Mouse (Mus musculus): ENCODE measurements around the gene Spsb4. TPM values are rescaled to one million over a fixed set of nuclear protein-coding genes. Genes with fewer than 3 reads are reported as not detected.

Gene Spsb4
- 48.6 and 55.5 TPM in 2 replicates for polyA plus RNA-seq (2015; fragmentation: Nextera tagmentation; extraction: Ambion mirVana)

DNA sequence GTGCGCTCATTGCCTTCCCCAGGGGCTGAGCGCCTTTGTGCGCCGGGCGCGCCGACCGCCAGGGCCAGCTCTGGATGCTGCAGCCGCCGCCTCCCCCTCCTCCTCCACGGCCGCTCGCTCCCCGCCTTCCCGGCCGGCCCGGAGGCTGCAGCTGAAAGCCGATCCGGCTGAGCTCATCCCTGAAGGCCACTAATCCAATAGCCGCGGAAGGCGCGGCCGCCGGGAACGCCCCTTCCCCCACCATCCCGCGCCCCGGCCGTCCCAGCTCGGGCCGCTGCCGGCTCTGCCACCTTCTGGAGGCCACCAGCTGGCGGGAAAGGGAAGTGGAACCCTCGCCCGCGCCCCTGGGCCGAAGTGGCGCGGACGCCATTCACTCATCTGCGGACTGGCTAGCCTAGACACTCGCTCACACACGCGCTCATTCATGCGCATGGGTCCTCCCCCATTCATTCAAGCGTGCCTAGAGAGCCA is at the start of gene Spsb4:
Gene Spsb4, minus strand, starts transcription at position 167 of the 471 bp plus-strand sequence.
- WGBS: under 1% methylated on average over 37 of the region's 47 CpGs
- no peaks in the 10 kb centered on the region for H3K9me3 ChIP-seq

GRCm38 (mm10) chr9:97067761-97068160 is 49.1 kb upstream of the Spsb4 start:
- Histone ChIP-seq H3K27ac (no peak overlapping the region), H3K27me3 (no peaks in the 10 kb centered on the region), H3K4me1 (peaks cover 30% of the 10 kb centered on the region), H3K4me3 (no peak overlapping the region), H3K4me2 (replicated peaks) (no peak overlapping the region), H3K9ac (no peak overlapping the region), H3K36me3 (peaks cover 2% of the 10 kb centered on the region; the same call in 1 of the 2 replicates), H3K9me3 (no peaks in the 10 kb centered on the region)
- WGBS: 79% methylated on average over 6 of the region's 6 CpGs
- no peak for ATAC-seq (ENCODE audit: low FRiP score, low read depth)

More for the DNA sequence above, at the start of gene Spsb4:
- peaks cover 56% of the 10 kb centered on the region for H3K4me1 ChIP-seq
- peak within 1 kb of the TSS; percentile 87 for H3K9ac ChIP-seq
- peak; percentile 93 for ATAC-seq (ENCODE audit: low FRiP score, low read depth)
- H3K27me3 ChIP-seq: peaks cover 20% of the 10 kb centered on the region
- peak within 1 kb of the TSS; percentile 72 for H3K4me3 ChIP-seq
- H3K36me3 ChIP-seq: no peaks in the 10 kb centered on the region
- peak within 1 kb of the TSS; percentile 86 for H3K4me2 ChIP-seq (replicated peaks)
- peak within 1 kb of the TSS; percentile 92 for H3K27ac ChIP-seq

DNA sequence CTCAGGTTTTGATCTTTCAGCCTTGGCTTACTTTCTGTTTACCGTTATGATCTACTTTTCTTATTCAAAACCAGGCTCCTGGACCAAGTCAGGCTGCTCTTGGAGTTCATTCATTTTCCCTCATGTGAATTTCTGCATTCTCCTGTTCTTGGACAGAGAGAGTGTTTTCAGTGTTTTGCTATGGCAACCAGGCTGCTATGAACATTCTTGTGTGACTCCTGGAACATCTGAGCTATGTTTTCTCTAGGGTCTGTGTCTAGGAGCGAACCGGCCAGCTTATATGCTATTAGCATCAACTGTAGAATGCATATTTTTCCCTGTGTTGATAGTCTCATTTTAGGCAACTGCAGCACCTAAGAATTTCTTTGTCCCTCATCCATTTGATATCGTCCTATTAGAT is 47.2 kb upstream of the Spsb4 start:
- Histone ChIP-seq H3K4me3 (no peak overlapping the region), H3K4me2 (replicated peaks) (no peak overlapping the region), H3K9ac (no peak overlapping the region), H3K9me3 (no peaks in the 10 kb centered on the region), H3K27ac (no peak overlapping the region), H3K36me3 (no peaks in the 10 kb centered on the region), H3K4me1 (peaks cover 30% of the 10 kb centered on the region), H3K27me3 (no peaks in the 10 kb centered on the region)
- 56% methylated on average over 4 of the region's 4 CpGs for WGBS
- ATAC-seq (ENCODE audit: low FRiP score, low read depth): peak; percentile 33; the same call in 1 of the 2 replicates

DNA sequence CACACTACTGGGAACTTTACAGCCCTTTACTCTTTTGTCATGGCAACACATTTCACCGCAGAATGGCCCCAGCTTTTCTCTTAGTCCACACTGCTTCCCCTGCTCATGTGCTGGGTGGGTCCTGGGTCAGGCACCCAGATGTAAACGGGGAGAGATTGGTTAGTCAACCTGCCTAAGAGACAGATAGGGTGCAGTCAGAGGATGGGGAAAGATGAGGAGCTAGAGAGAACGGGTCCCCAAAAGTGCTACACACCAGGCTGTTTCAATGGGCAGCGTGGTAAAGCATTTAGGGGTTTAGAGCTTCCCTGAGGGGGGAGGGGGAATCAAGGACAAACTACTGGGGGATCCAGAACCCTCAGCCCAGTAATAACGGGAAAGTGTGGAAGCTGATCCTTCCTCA is 46.6 kb upstream of the Spsb4 start:
- H3K9ac ChIP-seq: no peak overlapping the region
- H3K4me3 ChIP-seq: no peak overlapping the region
- no peaks in the 10 kb centered on the region for H3K36me3 ChIP-seq
- 56% methylated on average over 5 of the region's 5 CpGs for WGBS
- H3K27me3 ChIP-seq: no peaks in the 10 kb centered on the region
- no peak for ATAC-seq (ENCODE audit: low FRiP score, low read depth)
- H3K4me2 ChIP-seq (replicated peaks): no peak overlapping the region
- peaks cover 30% of the 10 kb centered on the region for H3K4me1 ChIP-seq
- no peaks in the 10 kb centered on the region for H3K9me3 ChIP-seq
- no peak overlapping the region for H3K27ac ChIP-seq

DNA sequence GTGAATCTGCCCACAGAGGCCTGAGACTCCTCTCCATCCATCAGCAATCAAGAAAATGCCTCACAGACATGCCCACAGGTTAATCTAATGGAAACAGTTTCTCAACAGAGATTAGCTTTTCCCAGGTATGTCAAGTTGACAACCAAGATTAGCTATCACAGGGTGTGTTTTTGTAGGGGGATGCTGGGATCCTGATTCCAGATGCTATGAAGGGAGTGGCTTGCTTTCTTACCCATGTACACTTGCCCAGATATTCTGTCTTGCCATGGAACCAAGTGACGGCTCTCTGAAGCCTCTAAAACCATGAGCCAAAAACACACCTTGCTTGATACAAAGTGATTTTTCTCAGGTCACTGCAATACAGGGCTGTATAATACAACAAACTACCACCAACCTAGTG is 45.5 kb upstream of the Spsb4 start:
- Histone ChIP-seq H3K36me3 (no peaks in the 10 kb centered on the region), H3K27ac (no peak overlapping the region), H3K4me3 (no peak overlapping the region), H3K4me2 (replicated peaks) (no peak overlapping the region), H3K27me3 (no peaks in the 10 kb centered on the region), H3K4me1 (peaks cover 30% of the 10 kb centered on the region), H3K9me3 (no peaks in the 10 kb centered on the region), H3K9ac (no peak overlapping the region)
- ATAC-seq (ENCODE audit: low FRiP score, low read depth): no peak
- 81% methylated on average over 1 of the region's 1 CpGs for WGBS

DNA sequence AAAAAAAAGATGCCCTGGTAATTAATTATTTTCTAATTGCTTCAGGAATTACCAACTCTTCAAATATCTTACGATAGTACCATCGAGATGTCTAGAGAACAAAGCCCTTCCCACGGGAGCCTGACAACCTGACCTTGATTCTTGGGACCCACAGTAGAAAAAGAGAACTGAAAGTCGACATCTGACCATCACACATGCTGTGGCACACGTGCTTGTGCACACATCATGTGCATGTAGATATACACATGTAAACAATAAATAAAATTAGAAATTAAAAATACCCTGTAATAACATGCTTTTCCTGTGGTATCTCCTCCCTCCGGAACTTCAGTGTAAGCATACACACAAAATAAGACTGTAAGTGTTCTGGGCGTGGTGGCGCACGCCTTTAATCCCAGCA is 43.1 kb upstream of the Spsb4 start:
- no peaks in the 10 kb centered on the region; the same call in 1 of the 2 replicates for H3K27me3 ChIP-seq
- H3K4me3 ChIP-seq: no peak overlapping the region
- peaks cover 22% of the 10 kb centered on the region for H3K4me1 ChIP-seq
- no peaks in the 10 kb centered on the region for H3K36me3 ChIP-seq
- 96% methylated on average over 9 of the region's 9 CpGs for WGBS
- ATAC-seq (ENCODE audit: low FRiP score, low read depth): no peak
- no peak overlapping the region for H3K27ac ChIP-seq
- no peak overlapping the region for H3K9ac ChIP-seq
- H3K9me3 ChIP-seq: no peaks in the 10 kb centered on the region
- H3K4me2 ChIP-seq (replicated peaks): no peak overlapping the region

DNA sequence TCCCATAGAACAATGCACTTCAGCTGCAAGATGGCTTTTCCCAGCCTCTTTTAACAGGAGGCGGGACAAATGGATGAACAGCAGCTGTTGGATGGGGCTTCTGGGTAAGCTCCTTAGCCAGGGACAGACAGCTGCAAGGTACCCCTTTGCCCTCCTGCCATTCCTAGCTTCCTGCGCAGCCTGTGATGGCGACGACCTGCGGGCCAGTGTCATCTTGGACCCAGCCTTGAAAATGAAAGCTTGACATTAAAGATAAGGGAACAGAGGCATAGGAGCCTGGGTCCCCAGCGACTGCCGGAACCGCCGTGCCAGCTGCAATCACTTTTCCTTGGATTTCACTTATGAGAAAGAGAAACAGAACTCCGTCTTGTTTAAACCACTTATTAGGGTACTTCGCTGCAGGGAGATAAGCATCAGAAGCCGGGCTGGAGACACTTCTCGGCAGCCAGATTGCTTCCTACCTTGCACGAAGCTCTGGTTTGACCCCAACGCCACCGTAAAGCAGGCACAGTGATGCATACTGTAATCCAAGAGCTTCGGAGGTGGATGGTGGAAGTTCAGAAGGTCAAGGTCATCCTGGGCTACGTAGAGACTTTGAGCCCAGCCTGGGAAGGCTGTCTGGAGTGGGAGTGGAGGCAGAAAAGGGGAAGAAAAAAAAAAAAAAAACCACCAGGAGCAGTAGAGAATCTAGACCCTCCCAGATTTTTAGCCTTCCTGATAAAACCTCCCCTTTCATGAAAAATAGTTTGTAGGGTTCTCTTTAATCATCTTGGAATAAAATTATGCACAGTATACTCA is 38.1 kb upstream of the Spsb4 start:
- Histone ChIP-seq H3K27me3 (peaks cover 6% of the 10 kb centered on the region; the same call in 1 of the 2 replicates), H3K9ac (no peak overlapping the region), H3K9me3 (no peaks in the 10 kb centered on the region), H3K27ac (no peak overlapping the region), H3K4me1 (peaks cover 9% of the 10 kb centered on the region), H3K4me2 (replicated peaks) (peak overlapping the region; percentile 44), H3K36me3 (no peaks in the 10 kb centered on the region), H3K4me3 (peak overlapping the region; percentile 8)
- WGBS: 35% methylated on average over 18 of the region's 18 CpGs
- ATAC-seq (ENCODE audit: low FRiP score, low read depth): peak; percentile 70; the same call in 1 of the 2 replicates

DNA sequence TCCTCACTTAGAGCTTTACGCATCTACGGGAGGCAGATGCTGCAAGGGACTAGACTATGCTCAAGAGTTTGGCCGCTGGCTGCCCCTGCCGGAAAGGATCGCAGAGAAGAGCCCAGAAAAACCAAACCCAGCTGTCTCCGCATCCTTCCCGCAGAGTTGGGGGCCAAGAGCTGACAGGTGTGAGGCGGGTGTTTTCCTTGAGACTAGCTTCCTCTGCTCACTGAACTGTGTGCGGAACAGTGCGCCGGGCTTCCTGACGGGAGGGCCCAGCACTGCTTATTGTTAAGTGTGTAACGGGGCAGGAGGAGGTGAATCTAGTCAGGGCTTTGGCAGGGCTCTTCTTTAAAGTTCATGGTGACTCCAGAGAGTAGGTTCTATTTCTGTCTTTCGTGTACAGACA is 37.3 kb upstream of the Spsb4 start:
- Histone ChIP-seq H3K4me2 (replicated peaks) (no peak overlapping the region), H3K4me1 (peaks cover 13% of the 10 kb centered on the region), H3K27me3 (peaks cover 6% of the 10 kb centered on the region; the same call in 1 of the 2 replicates), H3K36me3 (no peaks in the 10 kb centered on the region), H3K4me3 (no peak overlapping the region), H3K9me3 (no peaks in the 10 kb centered on the region), H3K27ac (no peak overlapping the region), H3K9ac (no peak overlapping the region)
- ATAC-seq (ENCODE audit: low FRiP score, low read depth): no peak
- WGBS: 72% methylated on average over 14 of the region's 14 CpGs

DNA sequence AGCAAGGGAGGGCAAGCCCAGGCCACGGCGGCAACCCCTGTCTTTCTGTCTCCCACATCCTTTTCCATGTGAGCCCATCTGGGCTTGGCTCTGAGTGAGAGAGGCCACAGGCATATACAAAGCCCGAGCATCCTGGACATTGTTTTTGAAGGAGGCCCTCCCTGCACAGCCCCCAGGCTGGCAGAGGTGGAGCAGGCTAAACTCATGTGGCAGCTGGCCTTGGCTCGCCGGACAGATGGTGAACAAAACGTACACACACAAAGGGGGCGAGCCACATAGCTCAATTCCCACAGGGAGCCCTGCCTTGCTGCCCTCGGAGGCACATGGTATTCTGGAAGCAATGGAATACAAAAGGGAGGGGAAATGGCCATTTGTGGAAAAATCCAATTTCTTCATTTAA is 32.5 kb upstream of the Spsb4 start:
- Histone ChIP-seq H3K36me3 (no peaks in the 10 kb centered on the region), H3K27ac (no peak overlapping the region), H3K9ac (no peak overlapping the region), H3K4me3 (no peak overlapping the region), H3K27me3 (peaks cover 4% of the 10 kb centered on the region; the same call in 1 of the 2 replicates), H3K9me3 (0 out of 2 replicates have a peak, but pooled peaks cover 5% of the 10 kb centered on the region), H3K4me2 (replicated peaks) (no peak overlapping the region), H3K4me1 (peaks cover 5% of the 10 kb centered on the region)
- no peak for ATAC-seq (ENCODE audit: low FRiP score, low read depth)
- WGBS: 37% methylated on average over 8 of the region's 8 CpGs

- Histone ChIP-seq H3K4me1 (peaks cover 3% of the 10 kb centered on the region), H3K9ac (no peak overlapping the region), H3K4me2 (replicated peaks) (no peak overlapping the region), H3K4me3 (no peak overlapping the region), H3K36me3 (no peaks in the 10 kb centered on the region), H3K27me3 (no peaks in the 10 kb centered on the region), H3K9me3 (0 out of 2 replicates have a peak, but pooled peaks cover 5% of the 10 kb centered on the region), H3K27ac (no peak overlapping the region)
- WGBS: 86% methylated on average over 4 of the region's 4 CpGs
- ATAC-seq (ENCODE audit: low FRiP score, low read depth): no peak
Measured at GRCm38 (mm10) chr9:97046240-97046639, 27.6 kb upstream of the Spsb4 start.

DNA sequence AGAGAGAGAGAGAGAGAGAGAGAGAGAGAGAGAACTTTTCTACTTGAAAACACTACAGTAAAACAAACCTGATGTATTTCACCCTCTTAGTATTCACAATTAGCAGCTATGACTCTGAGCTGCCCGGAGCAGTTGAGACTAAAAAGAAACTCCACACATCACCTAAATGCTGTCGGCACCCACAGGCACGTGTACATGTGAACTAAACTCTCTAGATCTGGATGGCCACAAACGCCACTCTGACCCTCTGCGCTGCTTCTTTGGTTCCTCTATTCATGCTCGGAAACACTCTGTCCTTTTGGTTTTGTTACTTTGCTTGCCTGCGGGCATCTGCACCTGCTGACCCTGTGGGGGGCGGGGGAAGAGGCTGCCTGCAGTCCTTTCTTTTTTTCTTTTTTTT is 23.0 kb upstream of the Spsb4 start:
- Histone ChIP-seq H3K4me1 (0 out of 2 replicates have a peak, but pooled peaks cover 3% of the 10 kb centered on the region), H3K4me3 (no peak overlapping the region), H3K9me3 (no peaks in the 10 kb centered on the region), H3K27me3 (no peaks in the 10 kb centered on the region), H3K36me3 (no peaks in the 10 kb centered on the region), H3K27ac (no peak overlapping the region), H3K9ac (no peak overlapping the region), H3K4me2 (replicated peaks) (no peak overlapping the region)
- ATAC-seq (ENCODE audit: low FRiP score, low read depth): no peak
- WGBS: 88% methylated on average over 8 of the region's 8 CpGs

GRCm38 (mm10) chr9:97038010-97038409 is 19.4 kb upstream of the Spsb4 start:
- no peak overlapping the region for H3K4me3 ChIP-seq
- no peak overlapping the region; the same call in 1 of the 2 replicates for H3K27ac ChIP-seq
- no peaks in the 10 kb centered on the region for H3K9me3 ChIP-seq
- ATAC-seq (ENCODE audit: low FRiP score, low read depth): no peak
- H3K27me3 ChIP-seq: peaks cover 3% of the 10 kb centered on the region; the same call in 1 of the 2 replicates
- no peaks in the 10 kb centered on the region for H3K36me3 ChIP-seq
- WGBS: 77% methylated on average over 3 of the region's 3 CpGs
- no peak overlapping the region for H3K9ac ChIP-seq
- H3K4me2 ChIP-seq (replicated peaks): no peak overlapping the region
- H3K4me1 ChIP-seq: 0 out of 2 replicates have a peak, but pooled peaks cover 3% of the 10 kb centered on the region

Data from limb, embryonic 13.5 days (tissue).